Mouse (Mus musculus) lung, adult 2 months (tissue): Measurements from ENCODE around the gene Hspb1.

ENCODE experiments used
- CTCF ChIP-seq: fragments of 200-500 bp; IDR thresholded peaks from 2 replicates; pipeline ENCODE4 v1.5.1; 2011; ENCODE audit warnings: mild to moderate bottlenecking, low read length, control low read depth; ENCODE audit not compliant: insufficient read depth
- POLR2A ChIP-seq: fragments of 200-500 bp; IDR thresholded peaks from 2 replicates; pipeline ENCODE4 v1.6.1; 2011; ENCODE audit warnings: low read depth, mild to moderate bottlenecking, control low read depth, low read length, borderline replicate concordance; ENCODE audit errors: extremely low read depth

GRCm38 (mm10) chr5:135867637-135868593, 19.8 kb upstream of the Hspb1 start:
- TF ChIP-seq POLR2A (no peak), CTCF (no peak)
